Mouse (Mus musculus): Measurements from ENCODE around the gene Erh.
A peak's percentile ranks its signal among the peaks of the same experiment; 100 is the strongest.

Gene Erh

DNA sequence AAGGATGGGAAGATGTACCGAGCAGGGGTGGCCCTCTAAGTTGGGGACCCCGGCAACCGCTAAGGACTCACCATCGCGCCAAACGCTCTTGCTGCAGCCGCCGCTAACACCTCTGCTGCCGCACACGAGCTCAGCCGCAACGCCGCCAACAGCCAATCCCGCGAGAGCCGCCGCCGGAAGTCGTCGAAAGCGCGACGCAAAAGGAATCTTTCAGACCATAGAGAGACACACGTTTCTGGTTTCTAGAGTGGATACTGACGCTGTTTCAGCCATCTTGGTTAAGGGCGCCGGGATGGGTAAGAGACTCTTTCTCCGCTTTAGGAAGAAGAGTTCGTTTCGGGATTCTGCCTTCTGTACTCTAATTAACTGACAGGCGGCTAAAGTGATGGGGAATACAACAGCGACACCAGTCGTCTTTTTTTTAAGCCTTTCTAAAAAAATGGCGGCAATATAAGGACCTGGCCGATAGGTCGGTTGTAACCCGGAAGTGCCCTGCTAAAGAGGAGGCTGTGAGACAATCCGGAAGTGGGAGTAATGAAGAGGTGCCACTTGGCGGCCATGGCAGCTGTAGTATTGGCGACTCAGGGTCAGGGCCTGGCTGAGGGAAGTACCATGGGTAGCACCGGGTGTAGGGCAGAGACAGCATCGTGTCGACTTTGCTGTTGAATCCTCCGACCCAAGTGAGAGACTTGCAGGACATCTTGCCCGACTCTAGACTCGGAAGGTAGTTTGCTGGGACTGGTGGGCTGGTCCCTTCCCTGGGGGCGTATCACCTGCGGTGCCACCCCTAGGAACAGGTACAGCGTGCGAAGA, at the start of gene Erh, which contains the start of gene Slc39a9:
Gene Erh, minus strand, starts transcription at position 649 of the 813 bp plus-strand sequence.
Gene Slc39a9, plus strand, starts transcription at position 191 of the 813 bp plus-strand sequence.
- peak; percentile 92 for DNase-seq

DNA sequence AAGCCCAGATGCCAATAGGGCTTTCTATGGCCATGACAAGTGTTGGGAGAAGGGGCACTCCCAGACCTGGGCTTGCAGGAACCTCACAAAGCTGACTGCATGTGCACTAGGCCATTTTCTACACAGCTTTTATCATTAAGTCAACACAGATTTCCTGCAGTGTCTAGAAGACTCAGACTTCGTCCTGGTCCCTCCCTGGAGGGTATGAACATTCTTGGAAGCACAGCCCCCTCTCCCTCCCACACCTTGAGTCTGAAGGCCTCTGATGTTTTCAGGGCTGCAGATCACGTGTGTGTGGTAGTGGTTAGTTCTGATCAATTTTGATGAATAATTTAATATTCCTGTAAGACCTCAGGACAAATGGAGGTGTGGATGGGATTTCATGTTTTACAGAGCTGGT, 49.6 kb upstream of the Erh start:
- DNase-seq, result no peak

DNA sequence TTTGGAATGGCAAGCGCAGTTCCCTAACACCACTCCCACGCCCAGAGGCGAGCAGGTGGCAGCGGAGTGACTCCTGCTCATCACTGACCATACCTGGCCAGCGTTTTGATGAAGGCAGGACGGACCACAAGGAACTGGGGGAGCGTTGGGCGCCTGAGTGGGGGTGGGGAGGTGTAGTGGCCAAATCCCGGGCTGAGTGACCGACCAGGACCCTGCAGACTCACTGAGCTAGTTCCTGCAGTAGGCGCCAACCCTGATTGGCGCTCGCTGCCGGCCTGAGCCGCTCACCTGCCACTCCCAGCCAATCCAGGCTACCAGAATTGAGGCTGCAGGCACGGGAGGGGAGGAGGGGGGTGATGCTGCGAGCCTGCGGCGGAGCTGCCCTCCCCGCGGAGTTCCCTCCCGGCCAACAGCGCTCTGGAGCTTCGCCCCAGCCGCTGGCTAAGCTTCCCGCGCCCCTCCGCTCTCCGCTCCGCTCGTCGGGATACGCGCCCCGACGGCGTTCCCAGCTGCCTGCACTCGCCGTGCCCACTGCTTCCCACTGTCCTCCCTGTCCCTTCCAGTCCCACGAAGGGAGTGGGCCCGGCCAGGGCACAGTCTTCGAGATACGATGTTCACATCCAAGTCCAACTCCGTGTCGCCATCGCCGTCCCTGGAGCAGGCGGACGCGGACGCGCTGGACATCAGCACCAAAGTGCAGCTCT, 48.3 kb upstream of the Erh start, which contains the start of gene Plekhd1:
Gene Plekhd1, plus strand, starts transcription at position 323 of the 704 bp plus-strand sequence.
- DNase-seq, result peak; percentile 78

DNA sequence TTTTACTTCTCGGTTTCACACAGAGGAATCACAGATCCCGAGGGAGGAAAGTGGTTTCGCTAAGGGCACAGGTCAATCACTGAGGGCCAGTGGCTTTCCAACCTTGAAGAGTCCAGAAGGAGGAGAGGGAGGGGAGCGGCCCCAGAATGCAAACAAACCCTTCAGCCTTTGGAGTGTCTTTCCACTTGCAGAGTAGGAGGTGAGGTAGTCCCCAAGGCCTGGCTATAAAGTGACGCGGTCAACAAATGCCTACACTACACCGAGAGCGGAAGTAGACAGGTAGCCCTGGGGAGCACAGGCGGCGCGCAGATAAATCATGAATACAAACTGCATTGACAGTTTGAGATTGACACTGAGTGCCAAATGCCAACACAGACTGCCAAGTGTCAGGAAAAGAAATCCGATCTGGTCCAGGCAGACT, 47.5 kb upstream of the Erh start:
- no peak for DNase-seq

DNA sequence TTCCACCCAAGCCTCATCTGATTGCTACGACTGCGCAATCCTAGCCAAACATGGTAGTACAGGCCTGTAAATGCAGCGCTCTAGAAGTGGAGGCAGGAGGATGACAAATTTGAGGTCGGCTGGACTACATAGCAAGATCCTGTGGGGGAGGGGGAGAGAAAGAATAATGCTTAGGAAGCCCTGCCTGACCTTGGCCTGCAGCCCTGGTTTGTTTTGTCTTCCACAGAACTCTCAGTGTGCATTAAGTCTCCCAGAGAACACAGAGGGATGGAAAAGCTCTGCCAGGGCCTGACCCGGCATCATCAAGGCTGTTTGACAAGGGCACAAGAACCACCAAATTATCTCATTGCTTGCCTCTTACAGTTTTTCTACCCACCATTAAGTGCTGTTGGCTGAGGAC, 45.6 kb upstream of the Erh start:
- DNase-seq, result no peak

DNA sequence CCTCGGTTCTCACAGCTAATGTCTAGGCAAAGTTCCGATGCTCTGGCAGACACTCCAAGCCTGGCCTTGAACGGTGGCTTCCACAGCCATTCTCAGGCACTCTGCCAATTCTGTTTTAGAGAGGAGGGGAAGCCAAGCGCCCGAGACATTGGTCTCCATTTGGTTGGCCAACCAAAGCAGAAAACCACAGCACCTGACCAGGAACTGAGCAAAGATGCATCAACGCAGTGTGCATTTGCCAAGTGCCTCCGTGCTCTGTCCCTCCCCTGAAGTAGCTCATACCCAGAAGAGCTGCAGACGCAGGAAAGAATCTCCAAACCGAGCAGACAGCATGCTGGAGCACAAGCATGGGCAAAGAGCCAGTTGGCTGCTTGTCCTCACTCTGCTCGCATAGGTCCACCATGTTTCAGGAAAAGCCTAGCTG, 43.7 kb upstream of the Erh start:
- DNase-seq, result peak; percentile 69

DNA sequence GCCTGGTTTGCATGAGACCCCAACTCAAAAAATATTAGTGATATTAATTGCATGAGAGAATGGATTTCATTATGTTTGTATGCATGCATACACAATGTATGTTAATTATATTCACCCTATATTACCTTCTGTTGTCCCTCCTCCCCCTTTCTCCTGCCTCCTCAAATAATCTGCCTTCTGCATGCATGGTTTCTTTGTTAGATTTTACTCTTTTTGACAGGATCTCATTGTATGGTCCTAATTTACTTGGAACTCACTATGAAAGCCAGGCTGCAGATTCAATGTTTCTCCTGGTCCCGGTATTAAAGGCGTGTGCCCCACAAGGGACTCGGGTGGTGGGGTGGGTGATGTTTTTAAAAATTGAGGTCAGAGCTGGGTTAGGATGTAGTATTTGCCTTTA, 40.2 kb upstream of the Erh start:
- DNase-seq, result no peak

DNA sequence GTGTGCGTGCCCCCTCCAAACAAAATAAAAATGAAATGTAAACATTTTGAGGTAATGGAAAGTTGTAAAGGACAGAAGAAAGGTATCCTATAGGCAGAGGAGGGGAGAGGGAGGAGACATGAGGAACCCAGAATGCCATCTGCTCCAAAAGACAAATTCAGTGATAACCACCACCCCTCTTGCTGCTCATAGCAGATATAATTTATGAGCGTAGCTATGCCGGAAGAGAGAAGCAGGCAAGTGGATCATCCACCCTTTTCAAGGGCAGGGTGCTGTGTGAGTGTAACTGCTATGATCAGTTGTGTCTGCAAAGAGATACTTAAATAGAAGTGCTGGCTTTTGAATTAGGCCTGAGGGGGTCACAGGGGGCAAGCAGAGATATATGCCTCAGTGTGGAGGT, 39.4 kb upstream of the Erh start:
- DNase-seq, result no peak

DNA sequence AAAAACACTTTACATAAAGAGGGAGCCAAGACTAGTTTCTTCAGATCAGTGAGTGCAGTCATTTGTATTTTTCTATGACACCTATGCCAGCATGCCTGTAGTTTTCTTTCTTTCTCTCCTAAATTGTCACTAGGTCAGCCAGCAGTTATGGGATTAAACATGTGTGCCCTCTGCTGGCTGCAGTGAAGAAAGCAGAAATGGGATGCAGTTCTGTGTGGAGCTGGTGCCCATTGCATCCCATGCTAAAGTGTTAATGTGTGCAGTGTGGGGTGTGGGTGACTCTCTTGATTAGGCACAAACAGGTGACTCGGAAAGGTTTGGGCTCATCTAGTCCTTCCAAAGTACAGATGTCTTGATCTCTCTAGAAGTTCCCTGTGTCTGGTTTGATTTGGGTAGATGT, 37.2 kb upstream of the Erh start:
- no peak for DNase-seq

DNA sequence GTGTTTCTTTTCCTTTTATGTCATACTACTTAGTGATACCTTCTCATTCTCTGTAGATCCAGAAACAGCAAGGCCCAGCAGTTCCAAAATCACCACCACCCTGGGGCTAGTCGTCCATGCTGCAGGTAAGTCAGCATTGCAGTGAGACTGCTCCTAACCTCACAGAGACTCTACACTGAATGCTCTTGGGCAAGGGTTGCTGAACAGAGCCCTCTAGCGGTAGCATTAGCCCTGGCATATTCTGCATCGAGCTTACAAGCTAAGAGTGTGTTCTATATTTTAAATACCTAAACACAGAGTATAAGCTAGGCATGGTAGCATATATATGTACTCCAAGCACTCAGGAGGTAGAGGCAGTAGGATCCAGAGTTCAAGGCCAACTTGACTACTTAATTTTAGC, 29.0 kb upstream of the Erh start:
- DNase-seq, result no peak

DNA sequence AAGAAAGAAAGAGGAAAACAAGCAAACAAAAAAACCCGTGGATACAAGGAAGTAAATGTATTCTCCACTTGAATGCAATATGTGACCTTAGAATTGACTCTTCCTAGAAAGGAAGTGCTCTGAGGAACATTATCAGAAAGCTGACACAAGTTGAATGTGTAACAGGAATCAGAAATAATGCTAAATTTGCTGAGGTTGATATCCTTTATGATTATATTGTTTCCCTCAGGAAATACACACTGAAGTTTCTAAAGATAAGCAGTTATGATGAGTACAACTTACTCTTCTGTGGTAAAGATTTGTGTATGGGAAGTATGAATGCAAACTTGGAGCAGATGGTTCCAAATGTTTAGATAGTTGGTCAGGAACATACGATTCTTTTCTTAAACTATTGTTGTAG, 24.2 kb upstream of the Erh start:
- no peak for DNase-seq

DNA sequence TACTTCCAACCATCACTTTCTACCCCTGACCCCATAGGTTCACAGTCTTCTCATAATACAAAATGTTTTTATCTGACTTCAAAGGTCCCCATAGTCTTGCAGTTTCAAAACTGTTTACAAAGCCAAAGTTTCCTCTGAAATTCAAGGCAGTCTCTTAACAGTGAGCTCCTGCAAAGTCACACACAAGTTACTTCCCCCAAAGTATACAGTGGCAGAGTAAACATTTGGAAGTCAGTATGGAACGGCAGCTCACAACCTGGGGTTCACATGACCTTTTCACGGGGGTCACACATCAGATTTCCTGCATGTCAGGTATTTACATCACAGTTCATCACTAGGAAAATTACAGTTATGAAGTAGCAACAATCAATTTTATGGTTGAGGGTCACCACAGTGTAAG, 19.8 kb upstream of the Erh start:
- no peak for DNase-seq

DNA sequence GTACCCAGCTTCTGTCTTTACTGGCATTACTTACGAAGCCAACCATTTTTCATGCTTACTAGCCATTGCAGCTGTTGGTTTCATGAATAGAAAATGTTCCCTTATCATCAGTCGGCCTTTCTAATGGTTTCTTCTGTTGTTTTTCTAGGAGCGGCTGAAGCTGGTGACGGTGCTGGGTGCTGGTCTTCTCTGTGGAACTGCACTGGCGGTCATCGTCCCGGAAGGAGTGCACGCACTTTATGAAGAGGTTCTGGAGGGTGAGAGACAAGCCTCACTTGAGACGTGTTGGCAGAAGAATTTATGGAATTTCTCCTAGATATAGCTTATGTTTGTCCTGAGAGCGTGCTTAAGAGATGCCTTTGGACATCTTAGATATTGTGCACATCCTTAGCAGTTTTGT, 18.2 kb upstream of the Erh start:
- no peak for DNase-seq

DNA sequence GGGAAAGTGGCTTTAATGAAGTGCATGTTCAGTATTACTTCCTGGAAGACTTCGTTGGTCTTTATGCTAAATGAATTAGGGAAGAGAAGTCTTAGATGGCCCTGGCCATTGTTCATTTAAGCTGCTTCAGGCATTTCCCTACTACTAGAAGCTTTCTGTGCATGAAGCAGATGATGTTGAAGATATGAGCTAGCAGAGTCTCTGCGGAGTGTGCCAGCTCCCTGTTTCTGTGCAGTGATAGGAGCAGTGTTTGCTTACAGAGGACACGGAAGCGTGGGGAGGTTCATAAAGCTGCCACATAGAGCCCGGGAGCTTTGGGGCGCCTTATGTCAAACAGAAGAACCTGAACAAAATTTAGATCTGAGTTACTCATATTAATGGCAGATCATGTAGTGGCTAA, 14.5 kb upstream of the Erh start:
- DNase-seq, result no peak

DNA sequence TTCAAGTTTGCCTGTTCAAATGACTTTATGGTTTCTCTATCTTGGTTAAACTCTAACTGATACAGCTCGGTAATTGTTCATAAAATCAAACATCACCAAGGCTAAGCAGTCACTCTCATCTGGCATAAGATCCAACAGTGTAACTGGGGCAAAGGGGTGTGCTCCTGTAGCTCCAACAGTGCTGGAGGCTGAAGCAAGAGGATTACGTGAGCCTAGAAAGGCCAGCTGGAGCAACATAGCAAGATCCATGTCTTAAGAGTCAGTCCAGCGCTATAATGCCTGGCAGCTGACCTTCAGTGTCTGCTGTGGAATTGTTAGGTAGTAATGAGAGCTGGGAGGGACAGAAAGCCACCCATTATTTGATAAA, 10.5 kb upstream of the Erh start:
- DNase-seq, result no peak

DNA sequence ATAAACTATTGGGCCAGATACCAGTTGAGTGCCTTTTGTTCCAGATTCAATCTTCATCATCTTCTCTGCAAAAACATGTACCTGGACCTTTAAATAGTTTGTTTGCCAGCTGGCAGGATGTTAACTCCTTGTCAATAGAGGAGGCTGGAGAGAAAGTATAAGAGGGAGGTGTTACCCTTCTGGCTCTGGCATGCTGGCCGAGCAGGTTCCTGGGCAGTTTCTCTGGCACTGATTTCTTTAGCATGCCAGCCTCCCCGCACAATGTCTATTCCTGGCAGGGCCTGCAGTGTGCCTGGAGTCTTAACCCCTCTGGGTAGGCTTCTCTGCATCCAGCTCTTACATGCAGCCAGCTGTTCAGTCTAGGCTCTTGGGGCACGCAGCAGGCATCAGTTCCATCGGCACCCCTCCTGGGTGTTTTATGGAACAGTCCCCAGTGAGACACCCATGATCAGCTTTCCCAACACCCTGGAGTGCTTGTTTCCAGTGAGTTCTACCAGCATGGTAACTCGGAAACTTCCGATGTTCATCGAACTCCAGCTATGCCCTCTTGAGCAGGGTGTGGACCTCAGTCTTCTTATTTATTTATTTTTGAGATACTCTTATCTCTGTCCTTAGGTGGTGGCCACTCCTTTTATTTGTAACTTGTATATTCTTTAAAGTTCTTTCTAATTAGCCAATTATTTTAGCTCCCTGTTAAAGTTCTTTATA, 10.0 kb upstream of the Erh start:
- peak; percentile 46 for DNase-seq

DNA sequence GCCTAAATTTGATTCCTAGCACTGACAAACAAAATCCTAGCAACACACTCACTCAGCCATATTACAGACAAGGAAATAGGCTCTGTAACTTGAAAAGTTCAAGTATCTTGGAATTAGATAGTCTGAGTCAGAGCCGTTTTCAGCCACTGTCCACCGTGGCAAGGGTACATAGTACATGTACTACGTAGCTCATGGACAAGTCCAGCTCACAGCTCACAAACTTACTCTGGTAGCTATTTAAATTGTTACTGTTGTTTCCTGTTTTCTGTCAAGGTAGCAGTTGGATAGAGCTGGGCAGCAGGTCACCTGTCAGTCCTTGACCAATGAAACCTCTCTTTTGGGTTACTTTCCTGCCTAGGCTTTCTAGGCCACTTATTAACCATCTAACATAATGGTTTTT, 2.2 kb upstream of the Erh start:
- no peak for DNase-seq

DNA sequence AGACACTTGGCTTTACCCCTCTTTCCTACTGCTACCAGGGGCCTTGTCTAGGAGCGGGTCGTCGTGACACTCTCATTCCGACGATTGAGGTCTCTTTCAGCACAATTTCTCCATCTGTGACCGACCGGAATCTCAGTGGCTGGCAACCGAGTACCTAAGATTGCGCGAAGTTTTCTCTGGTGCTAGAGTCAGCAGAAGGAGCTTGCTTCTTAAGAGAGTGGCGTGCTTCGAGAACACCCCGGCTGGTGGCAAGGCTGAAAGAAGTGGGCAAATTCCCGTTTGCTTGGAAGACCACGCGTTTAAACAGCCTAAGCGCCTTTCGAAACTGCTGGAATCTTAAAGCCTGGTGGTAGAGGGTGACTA, 346 bp upstream of the Erh start:
- no peak for DNase-seq

DNA sequence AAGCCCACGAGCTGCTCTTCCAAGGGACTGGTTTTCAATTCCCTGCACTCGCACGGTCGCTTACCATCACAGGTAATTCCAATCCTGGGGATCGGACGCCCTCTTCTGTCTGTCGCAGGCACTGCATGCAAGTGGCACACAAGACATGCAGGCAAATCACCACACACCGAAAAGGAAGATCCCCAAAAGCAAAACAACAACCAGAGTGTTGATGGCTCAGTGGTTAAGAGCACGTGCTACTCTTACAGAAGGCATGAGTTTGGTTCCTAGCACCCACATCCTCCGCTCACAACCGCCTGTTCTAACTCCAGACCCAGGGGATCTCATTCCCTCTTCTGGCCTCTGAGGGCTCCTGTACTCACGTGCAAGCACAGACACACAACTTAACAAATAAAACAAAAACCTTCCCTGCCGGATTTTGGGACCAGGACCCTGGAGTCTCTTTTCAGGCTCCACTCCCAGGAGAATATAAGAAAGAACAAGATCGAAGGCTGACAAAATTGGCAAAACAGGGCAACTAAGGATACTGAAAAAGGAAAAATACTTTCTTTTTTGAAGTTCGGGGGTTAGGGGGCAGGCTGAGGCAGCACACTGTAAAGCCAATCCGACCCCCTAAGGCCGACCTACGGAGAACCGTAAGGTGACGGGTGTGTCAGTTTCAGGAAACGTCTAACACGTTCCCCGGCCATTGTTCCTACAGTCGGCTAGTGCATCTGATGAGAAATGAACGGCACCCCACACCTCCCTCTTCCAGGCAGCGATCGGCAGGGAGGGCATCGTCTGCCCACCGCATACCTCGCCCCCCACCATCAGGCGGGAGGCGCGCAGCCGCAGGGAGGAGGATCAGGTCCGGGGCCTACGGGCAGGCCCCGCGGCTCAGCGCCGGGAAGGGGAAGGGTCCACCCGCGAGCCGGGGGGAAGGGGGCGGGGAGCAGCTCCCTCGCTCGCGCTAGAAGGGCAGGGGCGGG, 1.1 kb downstream of the Erh start:
- peak; percentile 45 for DNase-seq

DNA sequence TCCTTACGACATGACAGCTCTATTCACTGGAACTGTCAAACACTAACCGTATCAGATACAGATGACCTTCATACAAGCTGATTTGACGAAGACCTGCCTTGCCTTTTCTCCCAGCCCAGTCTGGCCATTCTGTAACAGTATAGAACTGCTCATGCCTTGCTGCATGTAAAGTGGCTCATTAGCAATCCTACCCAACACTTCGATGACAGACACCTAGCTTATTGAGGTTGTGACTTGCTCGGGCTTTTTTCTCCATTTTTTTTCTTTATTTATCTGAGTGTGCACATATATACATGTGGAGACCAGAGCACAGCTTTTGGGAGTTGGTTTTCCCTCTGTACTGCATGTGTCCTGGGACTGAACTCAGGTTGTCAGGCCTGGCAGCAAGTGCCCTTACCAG, 12.4 kb downstream of the Erh start:
- DNase-seq, result no peak

DNA sequence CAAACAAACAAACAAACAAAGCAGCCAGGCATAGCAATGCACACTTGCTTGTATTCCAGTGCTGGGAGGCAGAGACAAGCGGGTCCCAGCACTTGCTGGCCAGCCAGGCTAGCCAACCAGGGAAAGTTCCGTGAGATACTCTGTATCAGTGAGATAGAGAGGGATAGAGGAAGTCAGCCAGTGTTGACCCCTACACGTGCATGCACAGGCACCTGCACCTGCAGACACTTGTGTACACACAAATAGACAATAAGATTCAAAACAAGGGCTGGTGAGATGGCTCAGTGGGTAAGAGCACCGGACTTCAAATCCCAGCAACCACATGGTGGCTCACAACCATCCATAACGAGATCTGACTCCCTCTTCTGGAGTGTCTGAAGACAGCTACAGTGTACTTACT, 23.6 kb downstream of the Erh start:
- DNase-seq, result no peak

DNA sequence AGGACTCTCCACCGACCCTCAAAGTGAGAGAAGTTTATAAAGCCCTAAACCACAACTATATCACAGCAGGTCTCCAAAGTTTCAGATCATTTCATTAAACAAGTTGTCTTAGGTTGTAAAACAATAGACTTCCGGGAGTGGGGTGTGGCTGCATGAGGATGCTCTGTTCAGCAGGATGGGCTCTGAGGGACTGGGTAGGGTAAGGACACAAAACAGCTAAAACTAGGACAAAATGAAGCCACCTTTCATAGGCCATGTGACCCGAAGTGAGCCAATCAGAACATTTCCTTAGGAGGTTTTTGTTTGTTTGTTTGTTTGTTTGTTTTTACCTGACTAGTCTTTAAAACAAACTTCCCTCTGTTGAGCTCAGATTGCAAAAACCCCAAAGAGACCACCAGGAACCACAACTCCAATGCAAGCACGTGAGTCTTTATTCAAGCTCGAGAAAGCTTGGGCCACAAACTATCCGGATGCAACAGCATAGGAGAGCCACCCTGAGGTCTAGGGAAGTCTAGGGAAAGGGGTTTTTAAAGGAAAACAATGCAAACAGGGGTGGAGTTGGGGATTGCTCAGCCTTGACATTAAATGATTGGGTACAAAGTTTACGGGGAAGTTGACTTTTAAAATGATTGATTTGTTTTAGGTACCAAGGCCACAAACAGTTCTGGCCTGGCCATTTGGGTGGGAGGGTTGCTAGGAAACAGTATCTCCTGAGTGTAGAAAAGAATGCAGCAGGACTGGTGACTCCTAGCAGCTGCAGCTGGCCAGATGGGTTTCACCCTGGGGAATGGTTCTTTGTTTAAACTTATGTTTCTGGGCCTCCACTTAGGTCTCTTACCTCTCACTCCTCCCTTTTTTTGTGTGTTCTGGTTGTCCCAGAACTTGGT, 28.5 kb downstream of the Erh start:
- no peak for DNase-seq
